Mouse (Mus musculus) Patski (cell line): Measurements from ENCODE around the gene Tub. TPM values are rescaled to one million over a fixed set of nuclear protein-coding genes. Genes with fewer than 3 reads are reported as not detected.

ENCODE experiments used
- ATAC-seq: fragments of 100-300 bp; one replicate; pipeline ENCODE4 v1.8.0; 2021
- CTCF ChIA-PET: fragments of 350-600 bp; sonication (Branson Sonifier 250); formaldehyde crosslinking; loops from one replicate; lab custom pipeline; 2022; ENCODE audit warnings: inconsistent platforms; lab: Charles Lee
- POLR2A ChIA-PET: fragments of 350-600 bp; sonication (Branson Sonifier 250); formaldehyde crosslinking; loops from one replicate; lab custom pipeline; 2022; ENCODE audit warnings: antibody characterized with exemption, inconsistent platforms; lab: Charles Lee
- DNase-seq: peaks from one replicate; pipeline ENCODE4 v3.0.0-alpha.2; 2011; ENCODE audit warnings: low read depth, low spot score
- H3K27me3 ChIP-seq: fragments of 371-371 bp; one replicate; pipeline ENCODE4 v1.5.1; 2021
- CTCF ChIP-seq: fragments of 100-300 bp; IDR thresholded peaks from one replicate; pipeline ENCODE4 v1.5.1; 2021
- in situ Hi-C: fragments of 300-500 bp; cut with MboI; formaldehyde crosslinking; loops from 3 replicates; pipeline ENCODE4 v1.11.1; 2018; ENCODE audit warnings: low pct_unique_long_range_greater_than_20kb, mixed read lengths
- polyA plus RNA-seq: library from polyadenylated mRNA; unstranded; gene quantifications from one replicate; pipeline ENCODE4 v1.2.3, GENCODE M21; 2021

The Tub gene
- polyA plus RNA-seq, 1 experiment from 2014 or later: 0.30 TPM

- ATAC-seq (no peak), DNase-seq (no peak)
- H3K27me3 ChIP-seq: peaks cover 4% of the 10 kb centered on the region
- no peak for TF ChIP-seq CTCF
- in situ Hi-C loops: no loop called here
- CTCF ChIA-PET: no interaction called here
- POLR2A ChIA-PET: no interaction called here
Measured at GRCm38 (mm10) chr7:109059536-109059935, 109.4 kb downstream of the Tub start.

DNA sequence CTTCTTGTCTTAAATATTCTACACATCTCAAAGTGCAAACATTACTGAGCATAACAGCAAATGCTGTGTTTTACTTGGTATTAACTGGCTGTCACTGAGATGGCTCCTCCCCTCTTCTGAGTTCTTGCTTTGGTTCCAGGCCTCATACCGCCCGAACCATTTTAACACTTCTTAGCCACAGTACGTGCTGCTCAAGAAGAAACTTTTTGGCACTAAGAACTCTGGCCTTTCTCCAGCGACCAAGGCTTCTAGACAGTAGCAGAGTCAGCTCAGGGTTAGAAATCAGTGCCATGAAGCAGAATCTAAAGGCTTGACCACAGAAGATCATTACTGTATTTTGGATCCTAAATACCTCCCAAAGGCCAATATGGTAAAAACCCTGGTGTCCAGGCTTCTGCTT lies 119.5 kb downstream of the Tub start:
- TF ChIP-seq CTCF: no peak
- in situ Hi-C loops: no loop called here
- ATAC-seq (no peak), DNase-seq (no peak)
- H3K27me3 ChIP-seq: peaks cover 15% of the 10 kb centered on the region
- ChIA-PET CTCF (no interaction called here), POLR2A (no interaction called here)

DNA sequence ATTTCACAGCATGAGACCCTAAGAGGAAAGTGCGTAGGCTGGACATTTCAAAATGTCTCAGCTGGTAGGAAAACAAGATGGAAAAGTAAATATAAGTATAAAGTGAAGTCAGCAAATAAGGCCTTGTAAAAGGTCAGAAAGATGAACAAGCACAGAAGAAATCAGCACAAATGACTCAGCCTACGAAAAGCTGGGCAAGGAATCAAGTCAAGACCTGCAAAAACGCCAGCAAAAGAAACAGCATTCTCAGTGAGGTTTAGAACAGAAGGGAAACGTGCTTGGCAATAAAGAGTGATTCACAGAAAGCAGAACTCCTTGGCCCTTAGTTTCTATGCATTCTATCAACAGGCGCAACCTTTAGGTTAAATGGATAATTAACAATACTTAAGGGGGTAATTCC lies 122.2 kb downstream of the Tub start:
- ATAC-seq (no peak), DNase-seq (no peak)
- CTCF ChIA-PET: no interaction called here
- POLR2A ChIA-PET: no interaction called here
- peaks cover 9% of the 10 kb centered on the region for H3K27me3 ChIP-seq
- TF ChIP-seq CTCF: no peak
- in situ Hi-C loops: no loop called here

GRCm38 (mm10) chr7:109082269-109083112 lies 132.4 kb downstream of the Tub start:
- ATAC-seq (no peak), DNase-seq (no peak)
- ChIA-PET CTCF (no interaction called here), POLR2A (no interaction called here)
- H3K27me3 ChIP-seq: peaks cover 10% of the 10 kb centered on the region
- in situ Hi-C loops: no loop called here
- TF ChIP-seq CTCF: no peak

DNA sequence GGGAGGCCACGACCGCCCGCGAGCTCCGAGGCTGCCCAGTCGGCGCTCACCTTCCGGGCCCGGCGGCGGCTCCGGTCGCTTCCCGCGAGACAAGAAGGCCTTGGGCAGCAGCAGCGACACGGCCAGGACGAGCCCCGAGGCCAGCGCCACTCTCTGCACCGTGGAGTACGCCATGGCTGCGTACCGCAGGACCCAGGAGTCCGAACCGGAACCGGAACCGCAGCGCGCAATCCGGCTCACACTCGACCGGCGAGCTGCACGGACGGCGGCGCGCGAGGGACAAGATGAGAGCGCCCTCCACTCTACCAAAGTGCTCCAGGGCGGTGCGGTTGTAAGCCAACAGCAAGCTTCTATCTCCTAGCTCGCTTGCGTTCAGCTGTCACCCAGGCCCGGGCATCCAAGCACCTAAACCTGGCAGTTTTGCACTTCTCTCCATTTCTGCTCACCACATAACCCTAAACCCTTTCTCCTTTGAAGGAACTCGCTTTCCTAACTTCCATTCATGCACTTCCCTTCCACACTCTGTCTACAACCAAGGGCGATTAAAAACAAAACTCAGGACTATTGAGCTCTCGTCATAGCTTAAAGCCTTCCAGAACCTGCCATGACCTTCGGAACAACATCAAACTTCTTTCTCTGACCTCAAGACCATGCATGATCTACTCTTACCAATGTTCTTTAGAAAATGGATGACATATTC lies 133.1 kb downstream of the Tub start, which contains the start of gene Ric3:
Gene Ric3 (minus strand): TSS at position 219 of the 700 bp plus-strand sequence.
- in situ Hi-C loops: no loop called here

GRCm38 (mm10) chr7:109083813-109084184 lies 133.7 kb downstream of the Tub start:
- ChIA-PET POLR2A (no interaction called here), CTCF (no interaction called here)
- TF ChIP-seq CTCF: no peak
- in situ Hi-C loops: no loop called here
- peaks cover 10% of the 10 kb centered on the region for H3K27me3 ChIP-seq
- DNase-seq (no peak), ATAC-seq (no peak)

More for the DNA sequence above, 133.1 kb downstream of the Tub start, which contains the start of gene Ric3:
- ChIA-PET CTCF (no interaction called here), POLR2A (no interaction called here)
- ATAC-seq (no peak), DNase-seq (no peak)
- peaks cover 10% of the 10 kb centered on the region for H3K27me3 ChIP-seq
- no peak for TF ChIP-seq CTCF

Other genes starting within 250 kb of the Tub start
- gene Olfr512, start 237.0 kb upstream of the Tub start, polyA plus RNA-seq: not detected
- not detected for gene Olfr513, start 199.4 kb upstream of the Tub start, polyA plus RNA-seq
- not detected for gene Olfr514, start 124.3 kb upstream of the Tub start, polyA plus RNA-seq
- not detected for gene Olfr516, start 99.8 kb upstream of the Tub start, polyA plus RNA-seq
- not detected for gene Olfr517, start 78.0 kb upstream of the Tub start, polyA plus RNA-seq
- gene Olfr518, start 65.3 kb upstream of the Tub start, polyA plus RNA-seq: not detected
- not detected for gene Olfr519, start 55.9 kb upstream of the Tub start, polyA plus RNA-seq
- gene Nlrp10, start 20.2 kb upstream of the Tub start, polyA plus RNA-seq: 2.4 TPM
- gene Eif3f, start 15.9 kb upstream of the Tub start, polyA plus RNA-seq: 162 TPM
- gene Ric3, start 133.0 kb downstream of the Tub start, polyA plus RNA-seq: 0.27 TPM
- 10.7 TPM for gene Lmo1, start 224.9 kb downstream of the Tub start, polyA plus RNA-seq